Mouse (Mus musculus): Measurements from ENCODE around the gene Pi4k2b. TPM values are rescaled to one million over a fixed set of nuclear protein-coding genes. Genes with fewer than 3 reads are reported as not detected.

Pi4k2b gene
- polyA plus RNA-seq, 1 experiment from 2014 or later, result 23.1 TPM

DNA sequence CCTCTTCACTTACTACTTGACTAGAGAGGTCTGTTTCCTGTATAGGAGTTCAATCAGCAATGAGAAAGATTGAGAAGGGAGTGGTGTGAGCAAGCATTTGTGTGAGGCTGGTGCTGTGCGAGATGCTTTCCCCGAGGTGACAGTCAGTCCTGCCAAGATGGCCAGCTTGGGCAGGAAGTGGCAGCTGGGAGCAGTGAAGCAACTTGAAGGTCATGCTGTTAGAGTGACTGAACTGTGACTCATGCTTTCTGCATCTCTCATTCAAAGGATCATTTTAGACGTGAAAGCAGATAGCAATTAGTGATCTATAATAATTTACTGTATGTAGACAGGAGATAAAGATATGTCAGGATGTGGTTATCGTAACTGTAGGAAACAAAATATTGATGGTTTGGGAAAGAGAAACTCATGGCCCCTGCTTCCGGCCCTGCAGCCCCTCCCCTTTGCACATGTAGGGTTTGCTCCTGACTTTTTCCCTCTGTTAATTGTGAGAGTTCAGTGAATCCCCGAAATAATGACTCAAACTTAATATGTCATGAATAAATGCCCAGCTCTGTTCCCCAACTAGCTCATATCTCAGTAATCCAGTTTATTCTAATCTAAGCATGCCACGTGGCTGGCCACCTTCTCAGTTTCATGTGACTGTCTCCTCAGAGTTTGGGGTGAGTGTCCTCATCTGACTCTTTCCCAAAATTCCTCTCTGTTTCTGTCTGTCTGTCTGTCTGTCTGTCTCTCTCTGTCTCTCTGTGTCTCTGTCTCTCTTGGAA lies 45.4 kb downstream of the Pi4k2b start:
- H3K9ac ChIP-seq (ENCODE audit: low read depth, low read length), result no peak overlapping the region
- WGBS, result 93% methylated on average over 7 of the region's 7 CpGs
- DNase-seq (ENCODE audit: low spot score) (no peak), ATAC-seq (ENCODE audit: low FRiP score) (no peak)
- H3K4me3 ChIP-seq (ENCODE audit: low read depth, low read length), result no peak overlapping the region
- H3K27ac ChIP-seq (ENCODE audit: low read depth, low read length), result no peak overlapping the region
- no peaks in the 10 kb centered on the region for H3K36me3 ChIP-seq (ENCODE audit: control insufficient read depth, insufficient read depth, low read length)
- H3K27me3 ChIP-seq (ENCODE audit: control insufficient read depth, insufficient read depth, low read length), result no peaks in the 10 kb centered on the region
- no peaks in the 10 kb centered on the region for H3K9me3 ChIP-seq (ENCODE audit: control insufficient read depth, low read length)
- H3K4me1 ChIP-seq (replicated peaks; ENCODE audit: control insufficient read depth, insufficient read depth, low read length), result no peaks in the 10 kb centered on the region
- H3K4me2 ChIP-seq (replicated peaks; ENCODE audit: low read depth, low read length), result no peak overlapping the region

DNA sequence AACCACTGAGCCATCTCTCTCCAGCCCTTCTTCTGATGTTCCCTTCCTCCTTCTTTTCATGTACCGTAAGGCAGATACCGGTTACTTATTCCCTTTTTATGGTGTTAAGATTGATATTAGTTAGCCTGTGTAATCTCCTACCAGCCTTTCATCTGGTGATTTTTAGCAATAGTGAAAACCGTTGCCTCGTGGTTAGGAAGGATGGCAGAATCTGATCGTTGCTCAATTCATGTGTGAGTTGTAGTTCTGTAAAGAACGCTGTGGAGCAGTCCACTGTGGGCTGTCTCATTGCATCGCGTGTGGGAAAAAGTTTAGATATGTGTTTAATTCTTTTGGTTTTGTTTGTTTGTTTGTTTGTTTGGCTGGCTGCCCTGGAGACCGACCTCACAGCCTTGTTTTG lies 51.9 kb downstream of the Pi4k2b start:
- ATAC-seq (ENCODE audit: low FRiP score) (no peak), DNase-seq (ENCODE audit: low spot score) (no peak)
- H3K9me3 ChIP-seq (ENCODE audit: control insufficient read depth, low read length), result no peaks in the 10 kb centered on the region
- H3K36me3 ChIP-seq (ENCODE audit: control insufficient read depth, insufficient read depth, low read length), result no peaks in the 10 kb centered on the region
- no peaks in the 10 kb centered on the region for H3K4me1 ChIP-seq (replicated peaks; ENCODE audit: control insufficient read depth, insufficient read depth, low read length)
- no peak overlapping the region for H3K27ac ChIP-seq (ENCODE audit: low read depth, low read length)
- no peak overlapping the region for H3K4me3 ChIP-seq (ENCODE audit: low read depth, low read length)
- no peak overlapping the region for H3K9ac ChIP-seq (ENCODE audit: low read depth, low read length)
- H3K4me2 ChIP-seq (replicated peaks; ENCODE audit: low read depth, low read length), result no peak overlapping the region
- no peaks in the 10 kb centered on the region for H3K27me3 ChIP-seq (ENCODE audit: control insufficient read depth, insufficient read depth, low read length)
- 94% methylated on average over 9 of the region's 9 CpGs for WGBS

DNA sequence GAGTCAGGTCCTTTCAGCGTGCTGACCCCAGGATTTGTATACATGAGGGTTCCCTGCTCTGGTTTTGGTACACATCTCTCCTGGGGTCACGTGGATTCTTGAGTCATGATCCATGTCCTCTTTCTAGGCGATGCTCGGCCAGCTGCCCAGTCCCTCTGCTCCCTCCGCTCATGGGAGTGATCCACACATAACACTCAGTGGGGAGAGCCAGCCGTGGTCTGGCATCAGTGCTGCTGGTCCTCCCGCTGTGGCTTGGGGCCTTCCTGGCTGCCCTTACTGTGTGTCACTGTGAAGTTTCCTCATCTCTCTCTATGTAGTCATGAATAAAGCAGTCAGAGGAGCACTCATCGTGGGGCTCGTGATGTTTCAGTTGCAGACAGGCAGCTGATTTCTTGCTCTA lies 52.7 kb downstream of the Pi4k2b start:
- DNase-seq (ENCODE audit: low spot score) (no peak), ATAC-seq (ENCODE audit: low FRiP score) (no peak)
- Histone ChIP-seq H3K9ac (ENCODE audit: low read depth, low read length) (no peak overlapping the region), H3K4me1 (replicated peaks; ENCODE audit: control insufficient read depth, insufficient read depth, low read length) (no peaks in the 10 kb centered on the region), H3K4me2 (replicated peaks; ENCODE audit: low read depth, low read length) (no peak overlapping the region), H3K27ac (ENCODE audit: low read depth, low read length) (no peak overlapping the region), H3K27me3 (ENCODE audit: control insufficient read depth, insufficient read depth, low read length) (no peaks in the 10 kb centered on the region), H3K9me3 (ENCODE audit: control insufficient read depth, low read length) (no peaks in the 10 kb centered on the region), H3K4me3 (ENCODE audit: low read depth, low read length) (no peak overlapping the region), H3K36me3 (ENCODE audit: control insufficient read depth, insufficient read depth, low read length) (no peaks in the 10 kb centered on the region)
- 93% methylated on average over 9 of the region's 9 CpGs for WGBS

DNA sequence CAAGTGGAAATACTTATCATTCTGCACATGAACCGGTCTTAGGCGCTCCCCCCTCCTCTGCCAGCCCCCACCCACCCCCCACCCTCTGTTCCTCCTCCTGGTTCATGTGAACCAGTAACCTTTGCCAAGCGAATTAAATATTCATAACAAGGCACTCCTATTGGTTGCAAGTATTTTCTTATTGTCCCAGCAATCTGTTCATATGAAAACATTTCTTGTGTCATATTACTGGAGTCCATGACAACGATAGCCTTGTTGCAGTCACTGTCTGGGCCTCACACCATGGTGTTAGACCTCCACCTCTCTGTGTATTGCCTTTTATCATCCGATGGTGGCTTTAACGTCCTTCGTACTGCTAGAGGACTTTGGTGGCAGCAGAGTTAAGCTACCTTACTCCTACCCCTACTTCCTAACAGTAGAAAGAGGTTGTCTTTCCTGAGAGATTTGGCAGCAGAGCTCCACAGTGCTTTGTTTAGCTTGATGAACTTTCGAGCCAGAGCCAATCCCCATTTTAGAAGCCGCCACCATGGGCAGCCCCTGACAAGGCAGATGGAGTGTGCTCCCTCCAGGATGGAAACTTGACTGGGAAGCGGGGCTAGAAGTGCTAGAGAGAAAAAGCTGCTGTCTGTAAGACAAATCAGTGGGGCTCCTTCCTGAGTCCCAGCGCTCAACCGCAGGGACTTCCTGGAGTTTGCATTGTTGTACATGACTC lies 58.1 kb downstream of the Pi4k2b start:
- no peak overlapping the region for H3K9ac ChIP-seq (ENCODE audit: low read depth, low read length)
- no peaks in the 10 kb centered on the region for H3K4me1 ChIP-seq (replicated peaks; ENCODE audit: control insufficient read depth, insufficient read depth, low read length)
- WGBS, result 94% methylated on average over 12 of the region's 12 CpGs
- DNase-seq (ENCODE audit: low spot score) (no peak), ATAC-seq (ENCODE audit: low FRiP score) (no peak)
- no peak overlapping the region for H3K27ac ChIP-seq (ENCODE audit: low read depth, low read length)
- no peaks in the 10 kb centered on the region for H3K36me3 ChIP-seq (ENCODE audit: control insufficient read depth, insufficient read depth, low read length)
- no peak overlapping the region for H3K4me2 ChIP-seq (replicated peaks; ENCODE audit: low read depth, low read length)
- no peaks in the 10 kb centered on the region for H3K9me3 ChIP-seq (ENCODE audit: control insufficient read depth, low read length)
- H3K4me3 ChIP-seq (ENCODE audit: low read depth, low read length), result no peak overlapping the region
- H3K27me3 ChIP-seq (ENCODE audit: control insufficient read depth, insufficient read depth, low read length), result no peaks in the 10 kb centered on the region

DNA sequence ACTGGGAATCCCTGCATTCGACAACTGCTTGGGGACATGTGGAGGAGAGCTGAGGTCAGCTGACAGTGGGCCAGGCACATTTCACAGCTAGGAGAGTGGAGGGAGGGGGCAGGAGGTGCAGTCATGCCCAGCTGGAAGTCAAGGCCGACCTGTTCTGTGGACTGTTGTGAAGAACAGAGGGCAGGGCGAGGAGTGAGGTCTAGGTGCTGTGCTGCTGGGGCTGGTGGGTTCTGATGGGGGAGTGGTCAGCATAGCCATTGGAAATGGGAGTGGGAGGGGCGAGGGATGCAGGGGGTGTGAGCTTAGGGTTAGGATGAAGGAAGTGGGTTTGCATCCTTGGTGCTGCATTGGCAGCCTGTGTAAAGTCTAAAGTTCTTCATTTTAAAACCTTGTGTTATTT lies 64.4 kb downstream of the Pi4k2b start:
- no peak overlapping the region for H3K4me3 ChIP-seq (ENCODE audit: low read depth, low read length)
- H3K36me3 ChIP-seq (ENCODE audit: control insufficient read depth, insufficient read depth, low read length), result peaks cover 4% of the 10 kb centered on the region; the same call in 1 of the 2 replicates
- 81% methylated on average over 3 of the region's 4 CpGs for WGBS
- no peak for DNase-seq (ENCODE audit: low spot score)
- no peak for ATAC-seq (ENCODE audit: low FRiP score)
- no peak overlapping the region for H3K4me2 ChIP-seq (replicated peaks; ENCODE audit: low read depth, low read length)
- no peaks in the 10 kb centered on the region for H3K27me3 ChIP-seq (ENCODE audit: control insufficient read depth, insufficient read depth, low read length)
- no peak overlapping the region for H3K9ac ChIP-seq (ENCODE audit: low read depth, low read length)
- H3K9me3 ChIP-seq (ENCODE audit: control insufficient read depth, low read length), result no peaks in the 10 kb centered on the region
- no peaks in the 10 kb centered on the region for H3K4me1 ChIP-seq (replicated peaks; ENCODE audit: control insufficient read depth, insufficient read depth, low read length)
- H3K27ac ChIP-seq (ENCODE audit: low read depth, low read length), result no peak overlapping the region

- ATAC-seq (ENCODE audit: low FRiP score) (no peak), DNase-seq (ENCODE audit: low spot score) (no peak)
- 90% methylated on average over 8 of the region's 8 CpGs for WGBS
- H3K4me2 ChIP-seq (replicated peaks; ENCODE audit: low read depth, low read length), result no peak overlapping the region
- H3K27me3 ChIP-seq (ENCODE audit: control insufficient read depth, insufficient read depth, low read length), result no peaks in the 10 kb centered on the region
- no peak overlapping the region for H3K9ac ChIP-seq (ENCODE audit: low read depth, low read length)
- H3K36me3 ChIP-seq (ENCODE audit: control insufficient read depth, insufficient read depth, low read length), result peaks cover 4% of the 10 kb centered on the region; the same call in 1 of the 2 replicates
- H3K27ac ChIP-seq (ENCODE audit: low read depth, low read length), result no peak overlapping the region
- H3K4me1 ChIP-seq (replicated peaks; ENCODE audit: control insufficient read depth, insufficient read depth, low read length), result no peaks in the 10 kb centered on the region
- H3K4me3 ChIP-seq (ENCODE audit: low read depth, low read length), result no peak overlapping the region
- H3K9me3 ChIP-seq (ENCODE audit: control insufficient read depth, low read length), result no peaks in the 10 kb centered on the region
These were observed 65.0 kb downstream of the Pi4k2b start for GRCm38 (mm10) chr5:52806349-52806748.

- peaks cover 4% of the 10 kb centered on the region; the same call in 1 of the 2 replicates for H3K36me3 ChIP-seq (ENCODE audit: control insufficient read depth, insufficient read depth, low read length)
- ATAC-seq (ENCODE audit: low FRiP score), result no peak
- H3K9me3 ChIP-seq (ENCODE audit: control insufficient read depth, low read length), result no peaks in the 10 kb centered on the region
- no peak overlapping the region for H3K9ac ChIP-seq (ENCODE audit: low read depth, low read length)
- no peaks in the 10 kb centered on the region for H3K4me1 ChIP-seq (replicated peaks; ENCODE audit: control insufficient read depth, insufficient read depth, low read length)
- H3K27me3 ChIP-seq (ENCODE audit: control insufficient read depth, insufficient read depth, low read length), result no peaks in the 10 kb centered on the region
- DNase-seq (ENCODE audit: low spot score), result no peak
- 93% methylated on average over 7 of the region's 7 CpGs for WGBS
- no peak overlapping the region for H3K4me2 ChIP-seq (replicated peaks; ENCODE audit: low read depth, low read length)
- H3K4me3 ChIP-seq (ENCODE audit: low read depth, low read length), result no peak overlapping the region
- H3K27ac ChIP-seq (ENCODE audit: low read depth, low read length), result no peak overlapping the region
These were observed 65.7 kb downstream of the Pi4k2b start for GRCm38 (mm10) chr5:52807030-52807429.

- peaks cover 4% of the 10 kb centered on the region; the same call in 1 of the 2 replicates for H3K36me3 ChIP-seq (ENCODE audit: control insufficient read depth, insufficient read depth, low read length)
- no peak overlapping the region for H3K27ac ChIP-seq (ENCODE audit: low read depth, low read length)
- ATAC-seq (ENCODE audit: low FRiP score) (no peak), DNase-seq (ENCODE audit: low spot score) (no peak)
- H3K9ac ChIP-seq (ENCODE audit: low read depth, low read length), result no peak overlapping the region
- H3K27me3 ChIP-seq (ENCODE audit: control insufficient read depth, insufficient read depth, low read length), result no peaks in the 10 kb centered on the region
- H3K9me3 ChIP-seq (ENCODE audit: control insufficient read depth, low read length), result no peaks in the 10 kb centered on the region
- 96% methylated on average over 6 of the region's 6 CpGs for WGBS
- H3K4me1 ChIP-seq (replicated peaks; ENCODE audit: control insufficient read depth, insufficient read depth, low read length), result no peaks in the 10 kb centered on the region
- H3K4me2 ChIP-seq (replicated peaks; ENCODE audit: low read depth, low read length), result no peak overlapping the region
- H3K4me3 ChIP-seq (ENCODE audit: low read depth, low read length), result no peak overlapping the region
These were observed 69.1 kb downstream of the Pi4k2b start for GRCm38 (mm10) chr5:52810446-52810845.

DNA sequence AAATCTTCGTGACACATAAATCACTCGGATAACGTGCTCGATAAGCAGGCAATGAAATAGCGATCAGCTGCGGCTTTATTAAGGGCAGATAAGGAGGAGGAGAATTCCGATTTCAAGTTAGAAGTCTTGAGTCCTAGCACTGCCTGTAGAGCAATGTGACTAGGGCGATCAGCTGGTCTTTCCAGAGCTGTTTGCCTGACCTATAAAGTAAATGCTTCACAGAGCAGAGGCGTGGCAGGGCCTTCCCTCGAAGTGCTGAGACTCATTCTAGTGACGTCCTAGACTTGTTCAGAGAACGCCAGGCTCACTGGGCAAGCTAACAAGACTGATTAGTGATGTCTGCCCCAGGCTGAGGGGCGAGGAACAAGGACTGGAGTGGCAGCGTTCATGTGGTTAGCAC lies 69.7 kb downstream of the Pi4k2b start:
- Histone ChIP-seq H3K27ac (ENCODE audit: low read depth, low read length) (no peak overlapping the region), H3K9ac (ENCODE audit: low read depth, low read length) (no peak overlapping the region), H3K27me3 (ENCODE audit: control insufficient read depth, insufficient read depth, low read length) (no peaks in the 10 kb centered on the region), H3K4me2 (replicated peaks; ENCODE audit: low read depth, low read length) (no peak overlapping the region), H3K4me3 (ENCODE audit: low read depth, low read length) (no peak overlapping the region), H3K36me3 (ENCODE audit: control insufficient read depth, insufficient read depth, low read length) (peaks cover 4% of the 10 kb centered on the region; the same call in 1 of the 2 replicates), H3K9me3 (ENCODE audit: control insufficient read depth, low read length) (no peaks in the 10 kb centered on the region), H3K4me1 (replicated peaks; ENCODE audit: control insufficient read depth, insufficient read depth, low read length) (no peaks in the 10 kb centered on the region)
- no peak for ATAC-seq (ENCODE audit: low FRiP score)
- WGBS, result 94% methylated on average over 14 of the region's 14 CpGs
- DNase-seq (ENCODE audit: low spot score), result no peak

Measured in hindbrain, embryonic 11.5 days (tissue).